Mouse (Mus musculus): ENCODE data around the gene Olfr1058.
"Not testable (repeated sequence)": the region's sequence is repeated elsewhere in the genome, so short reads cannot be mapped to it uniquely, and the experiment has no call there.

The Olfr1058 gene

GRCm38 (mm10) chr2:86388461-86388860 lies at the start of gene Olfr1058:
Gene Olfr1058 (minus strand): TSS chr2:86388561.
- not testable (repeated sequence) for DNase-seq (ENCODE audit: low read depth, low spot score); H3K36me3 ChIP-seq (ENCODE audit: control insufficient read depth, insufficient read depth, low read length, poor library complexity, severe bottlenecking); H3K27me3 ChIP-seq (ENCODE audit: control insufficient read depth, insufficient read depth, low read length, poor library complexity, severe bottlenecking)

GRCm38 (mm10) chr2:86428511-86428910 lies 40.1 kb upstream of the Olfr1058 start:
- H3K27me3 ChIP-seq (ENCODE audit: control insufficient read depth, insufficient read depth, low read length, poor library complexity, severe bottlenecking); DNase-seq (ENCODE audit: low read depth, low spot score); H3K36me3 ChIP-seq (ENCODE audit: control insufficient read depth, insufficient read depth, low read length, poor library complexity, severe bottlenecking): not testable (repeated sequence)

GRCm38 (mm10) chr2:86426649-86427048 lies 38.3 kb upstream of the Olfr1058 start, which contains the start of gene Olfr1062:
Gene Olfr1062 (minus strand): TSS chr2:86426749.
- H3K36me3 ChIP-seq (ENCODE audit: control insufficient read depth, insufficient read depth, low read length, poor library complexity, severe bottlenecking); H3K27me3 ChIP-seq (ENCODE audit: control insufficient read depth, insufficient read depth, low read length, poor library complexity, severe bottlenecking); DNase-seq (ENCODE audit: low read depth, low spot score): not testable (repeated sequence)

- H3K36me3 ChIP-seq (ENCODE audit: control insufficient read depth, insufficient read depth, low read length, poor library complexity, severe bottlenecking), result no peaks in the 10 kb centered on the region
- DNase-seq (ENCODE audit: low read depth, low spot score), result no peak
- no peaks in the 10 kb centered on the region for H3K27me3 ChIP-seq (ENCODE audit: control insufficient read depth, insufficient read depth, low read length, poor library complexity, severe bottlenecking)
Measured at GRCm38 (mm10) chr2:86413950-86414349, 25.6 kb upstream of the Olfr1058 start, which contains the start of gene Olfr1061. Gene Olfr1061 (minus strand): TSS chr2:86414050.

- H3K27me3 ChIP-seq (ENCODE audit: control insufficient read depth, insufficient read depth, low read length, poor library complexity, severe bottlenecking), result no peaks in the 10 kb centered on the region
Measured at GRCm38 (mm10) chr2:86395114-86395513, 6.8 kb upstream of the Olfr1058 start.

GRCm38 (mm10) chr2:86378293-86378692 lies 10.1 kb downstream of the Olfr1058 start, which contains the start of gene Olfr1057:
Gene Olfr1057 (minus strand): TSS chr2:86378393.
- Histone ChIP-seq H3K27me3 (ENCODE audit: control insufficient read depth, insufficient read depth, low read length, poor library complexity, severe bottlenecking) (no peaks in the 10 kb centered on the region), H3K36me3 (ENCODE audit: control insufficient read depth, insufficient read depth, low read length, poor library complexity, severe bottlenecking) (no peaks in the 10 kb centered on the region)
- DNase-seq (ENCODE audit: low read depth, low spot score), result no peak

More at GRCm38 (mm10) chr2:86395114-86395513, 6.8 kb upstream of the Olfr1058 start:
- no peak for DNase-seq (ENCODE audit: low read depth, low spot score)
- no peaks in the 10 kb centered on the region for H3K36me3 ChIP-seq (ENCODE audit: control insufficient read depth, insufficient read depth, low read length, poor library complexity, severe bottlenecking)

GRCm38 (mm10) chr2:86366342-86366741 lies 22.0 kb downstream of the Olfr1058 start:
- not testable (repeated sequence) for H3K27me3 ChIP-seq (ENCODE audit: control insufficient read depth, insufficient read depth, low read length, poor library complexity, severe bottlenecking); DNase-seq (ENCODE audit: low read depth, low spot score); H3K36me3 ChIP-seq (ENCODE audit: control insufficient read depth, insufficient read depth, low read length, poor library complexity, severe bottlenecking)

- Histone ChIP-seq H3K27me3 (ENCODE audit: control insufficient read depth, insufficient read depth, low read length, poor library complexity, severe bottlenecking) (no peaks in the 10 kb centered on the region), H3K36me3 (ENCODE audit: control insufficient read depth, insufficient read depth, low read length, poor library complexity, severe bottlenecking) (no peaks in the 10 kb centered on the region)
- DNase-seq (ENCODE audit: low read depth, low spot score), result no peak
Measured at GRCm38 (mm10) chr2:86362369-86362768, 26.0 kb downstream of the Olfr1058 start, which contains the start of gene Olfr1056. Gene Olfr1056 (minus strand): TSS chr2:86362469.

GRCm38 (mm10) chr2:86351751-86352150 lies 36.6 kb downstream of the Olfr1058 start:
- not testable (repeated sequence) for H3K36me3 ChIP-seq (ENCODE audit: control insufficient read depth, insufficient read depth, low read length, poor library complexity, severe bottlenecking); H3K27me3 ChIP-seq (ENCODE audit: control insufficient read depth, insufficient read depth, low read length, poor library complexity, severe bottlenecking); DNase-seq (ENCODE audit: low read depth, low spot score)

GRCm38 (mm10) chr2:86350184-86350583 lies 38.2 kb downstream of the Olfr1058 start, which contains the start of gene Olfr1055:
Gene Olfr1055 (minus strand): TSS chr2:86350284.
- Histone ChIP-seq H3K36me3 (ENCODE audit: control insufficient read depth, insufficient read depth, low read length, poor library complexity, severe bottlenecking) (no peaks in the 10 kb centered on the region), H3K27me3 (ENCODE audit: control insufficient read depth, insufficient read depth, low read length, poor library complexity, severe bottlenecking) (no peaks in the 10 kb centered on the region)
- no peak for DNase-seq (ENCODE audit: low read depth, low spot score)

GRCm38 (mm10) chr2:86335333-86335732 lies 53.0 kb downstream of the Olfr1058 start, which contains the start of gene Olfr1054:
Gene Olfr1054 (minus strand): TSS chr2:86335433.
- DNase-seq (ENCODE audit: low read depth, low spot score), result no peak
- no peaks in the 10 kb centered on the region for H3K27me3 ChIP-seq (ENCODE audit: control insufficient read depth, insufficient read depth, low read length, poor library complexity, severe bottlenecking)
- no peaks in the 10 kb centered on the region for H3K36me3 ChIP-seq (ENCODE audit: control insufficient read depth, insufficient read depth, low read length, poor library complexity, severe bottlenecking)

Data from splenic B cell, adult 2 months (primary cell).